Mouse (Mus musculus): ENCODE measurements around the gene Chst10.

GRCm38 (mm10) chr1:38819691-38820090 is 78.3 kb downstream of the Chst10 start:
- no peak for TF ChIP-seq GATA1 (IDR thresholded peaks at IDR 0.05; ENCODE audit: borderline replicate concordance, low read length)
- no peak for TF ChIP-seq FLI1 (IDR thresholded peaks at IDR 0.05; ENCODE audit: low read length)
